Mouse (Mus musculus) liver, postnatal 0 days (tissue): ENCODE data around the gene Krtap1-4. TPM values are rescaled to one million over a fixed set of nuclear protein-coding genes. Genes with fewer than 3 reads are reported as not detected.
"Not testable (repeated sequence)": the region's sequence is repeated elsewhere in the genome, so short reads cannot be mapped to it uniquely, and the experiment has no call there.

ENCODE experiments used
- ATAC-seq: fragments of 200-750 bp; cut with Nextera tagmentation; 2 replicates; pipeline ENCODE4 v1.8.0; 2017; ENCODE audit warnings: mild to moderate bottlenecking, moderate library complexity
- DNase-seq: peaks from one replicate; pipeline ENCODE4 v3.0.0-alpha.2; 2016
- H3K27ac ChIP-seq: fragments of 300-500 bp; sonication (generic); 2 replicates; pipeline ENCODE4 v1.5.1; 2014; ENCODE audit warnings: antibody characterized with exemption, moderate library complexity, mild to moderate bottlenecking, low read depth
- H3K27me3 ChIP-seq: fragments of 300-500 bp; sonication (generic); 2 replicates; pipeline ENCODE4 v1.6.1; 2014; ENCODE audit warnings: low read length, control low read depth, mixed read lengths; ENCODE audit not compliant: insufficient read depth
- H3K36me3 ChIP-seq: fragments of 300-500 bp; sonication (generic); replicated peaks from 2 replicates; pipeline ENCODE4 v1.6.1; 2014; ENCODE audit warnings: mild to moderate bottlenecking, control low read depth, low read length, moderate library complexity, mixed read lengths; ENCODE audit not compliant: insufficient read depth
- H3K4me1 ChIP-seq: fragments of 300-500 bp; sonication (generic); 2 replicates; pipeline ENCODE4 v1.6.1; 2014; ENCODE audit warnings: antibody characterized with exemption, mild to moderate bottlenecking, control low read depth; ENCODE audit not compliant: insufficient read depth
- H3K4me2 ChIP-seq: fragments of 300-500 bp; sonication (generic); 2 replicates; pipeline ENCODE4 v1.6.1; 2014; ENCODE audit warnings: low read depth, mild to moderate bottlenecking, low read length, moderate library complexity, mixed read lengths
- H3K4me3 ChIP-seq: fragments of 300-500 bp; sonication (generic); 2 replicates; pipeline ENCODE4 v1.5.1; 2014; ENCODE audit warnings: low read depth, low read length
- H3K9ac ChIP-seq: fragments of 300-500 bp; sonication (generic); replicated peaks from 2 replicates; pipeline ENCODE4 v1.6.1; 2014; ENCODE audit warnings: mild to moderate bottlenecking, moderate library complexity
- H3K9me3 ChIP-seq: fragments of 300-500 bp; sonication (generic); 2 replicates; pipeline ENCODE4 v1.6.1; 2016; ENCODE audit warnings: mild to moderate bottlenecking, control low read depth, low read length, mixed read lengths
- CTCF ChIP-seq: sonication (generic); IDR thresholded peaks from 2 replicates; pipeline ENCODE4 v1.5.1; 2016; ENCODE audit warnings: antibody characterized with exemption, low read depth
- EP300 ChIP-seq: IDR thresholded peaks from 2 replicates; pipeline ENCODE4 v1.6.1; 2016; ENCODE audit warnings: antibody characterized with exemption, low read depth, mild to moderate bottlenecking
- WGBS: fragments of 180-500 bp; shearing (Covaris S2); extraction: QIAGEN DNeasy Blood & Tissue Kit; methylation state at CpG from one replicate; pipeline ENCODE4 v1.1.7; 2014; ENCODE audit not compliant: insufficient replicate concordance; 5-methylcytosine and 5-hydroxymethylcytosine counted together
- polyA plus RNA-seq: library from polyadenylated mRNA; unstranded; fragments of >200 nt; fragmentation: Nextera tagmentation; extraction: Ambion mirVana; gene quantifications from 2 replicates; pipeline ENCODE4 v1.2.1, GENCODE M21; 2015

Krtap1-4 gene
- polyA plus RNA-seq = not detected in 2 replicates

DNA sequence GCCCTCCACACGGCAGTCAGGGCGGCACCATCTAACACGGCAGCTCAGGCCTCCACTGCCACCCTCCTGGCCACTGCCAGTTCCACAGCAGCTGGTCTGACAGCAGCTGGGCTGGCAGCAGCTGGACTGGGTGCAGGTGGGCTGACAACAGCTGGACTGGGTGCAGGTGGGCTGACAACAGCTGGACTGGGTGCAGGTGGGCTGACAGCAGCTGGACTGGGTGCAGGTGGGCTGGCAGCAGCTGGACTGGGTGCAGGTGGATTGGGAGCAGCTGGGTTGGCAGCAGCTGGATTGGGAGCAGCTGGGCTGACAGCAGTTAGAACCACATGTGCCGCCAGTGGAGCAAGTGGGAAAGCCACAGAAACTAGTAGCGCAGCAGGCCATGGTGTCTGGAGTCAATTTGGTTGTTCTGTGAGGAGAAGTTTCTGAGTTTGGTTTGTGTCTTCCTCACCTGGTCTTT lies at the start of gene Krtap1-4:
Gene Krtap1-4, minus strand, starts transcription at position 410 of the 460 bp plus-strand sequence.
- no peak within 1 kb of the TSS for H3K4me2 ChIP-seq
- TF ChIP-seq CTCF (no peak), EP300 (no peak)
- no peak within 1 kb of the TSS for H3K4me3 ChIP-seq
- 84% methylated on average over 5 of the region's 5 CpGs for WGBS
- DNase-seq (no peak), ATAC-seq (no peak)
- H3K4me1 ChIP-seq = no peaks in the 10 kb centered on the region
- no peak within 1 kb of the TSS for H3K9ac ChIP-seq
- H3K27me3 ChIP-seq = no peaks in the 10 kb centered on the region
- H3K9me3 ChIP-seq = no peaks in the 10 kb centered on the region
- H3K36me3 ChIP-seq = no peaks in the 10 kb centered on the region
- no peak within 1 kb of the TSS for H3K27ac ChIP-seq

DNA sequence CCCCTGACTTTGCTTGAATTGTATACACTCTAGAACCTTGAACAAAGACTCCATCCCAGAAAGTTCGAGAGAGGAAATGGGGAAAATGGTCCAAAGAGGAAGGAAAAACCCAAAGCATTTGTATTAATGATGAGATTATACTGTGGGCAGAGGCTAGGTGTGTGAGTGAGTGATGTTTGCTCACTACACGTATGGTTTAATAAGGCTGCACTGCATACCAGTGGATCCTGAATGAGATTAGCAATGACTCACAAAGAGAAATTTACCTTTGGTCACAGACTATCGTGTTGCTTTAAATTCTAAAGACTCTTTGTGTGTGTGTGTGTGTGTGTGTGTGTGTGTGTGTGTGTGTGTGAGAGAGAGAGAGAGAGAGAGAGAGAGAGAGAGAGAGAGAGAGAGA lies 47.4 kb upstream of the Krtap1-4 start:
- 63% methylated on average over 3 of the region's 3 CpGs for WGBS
- no peak for ATAC-seq
- TF ChIP-seq EP300 (no peak), CTCF (no peak)

DNA sequence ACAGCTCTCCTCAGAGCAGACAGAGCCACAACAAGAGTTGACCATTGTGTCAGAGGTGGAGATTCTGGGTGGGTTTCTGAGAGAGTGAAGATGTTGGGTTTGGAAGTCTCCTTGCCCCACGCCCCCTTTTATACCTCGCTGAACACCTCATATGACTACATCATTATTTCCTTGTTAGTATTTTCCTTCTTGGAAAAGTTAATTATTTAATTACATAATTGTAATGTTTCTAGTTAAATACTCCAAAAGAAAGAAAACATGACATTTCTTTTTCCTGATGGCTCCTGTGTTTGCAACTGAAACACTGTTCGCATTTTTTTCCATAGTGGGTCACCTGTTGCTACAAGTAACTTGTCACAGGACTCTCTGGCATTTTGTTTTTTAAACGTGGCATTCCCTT lies 44.7 kb upstream of the Krtap1-4 start, which contains the start of gene Krtap4-1:
Gene Krtap4-1, minus strand, starts transcription at position 101 of the 400 bp plus-strand sequence.
- TF ChIP-seq EP300 (no peak), CTCF (no peak)
- 70% methylated on average over 4 of the region's 4 CpGs for WGBS
- no peaks in the 10 kb centered on the region for H3K36me3 ChIP-seq

More for the DNA sequence above, 47.4 kb upstream of the Krtap1-4 start:
- no peak overlapping the region for H3K9ac ChIP-seq
- no peaks in the 10 kb centered on the region for H3K9me3 ChIP-seq
- no peaks in the 10 kb centered on the region for H3K4me1 ChIP-seq
- no peak for DNase-seq
- no peak overlapping the region for H3K4me2 ChIP-seq
- no peaks in the 10 kb centered on the region for H3K27me3 ChIP-seq
- no peaks in the 10 kb centered on the region for H3K36me3 ChIP-seq
- H3K4me3 ChIP-seq = no peak overlapping the region
- no peak overlapping the region for H3K27ac ChIP-seq

DNA sequence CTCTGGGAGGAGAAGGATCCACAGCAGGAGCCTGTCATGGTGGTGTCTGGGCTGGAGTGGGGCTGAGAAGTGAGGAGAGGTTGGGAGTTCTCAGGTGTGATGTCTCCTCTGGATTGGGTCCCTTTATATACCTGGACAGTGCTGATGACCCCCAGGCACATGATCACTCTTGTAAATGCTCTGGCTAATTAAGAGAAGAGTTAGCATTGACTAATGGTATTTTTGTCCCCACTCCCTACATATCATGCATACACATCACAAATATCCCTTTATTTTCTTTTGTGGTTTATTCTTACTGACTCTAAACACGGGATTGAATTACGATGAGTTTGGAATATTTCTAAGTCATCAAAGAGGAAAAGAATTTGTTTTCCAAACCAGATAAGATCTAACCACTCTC lies 36.9 kb upstream of the Krtap1-4 start, which contains the start of gene Gm11562:
Gene Gm11562, minus strand, starts transcription at position 101 of the 400 bp plus-strand sequence.
- H3K9me3 ChIP-seq = no peaks in the 10 kb centered on the region
- no peak for DNase-seq
- no peaks in the 10 kb centered on the region for H3K36me3 ChIP-seq
- no peak within 1 kb of the TSS for H3K4me3 ChIP-seq
- TF ChIP-seq EP300 (no peak), CTCF (no peak)
- H3K27ac ChIP-seq = no peak within 1 kb of the TSS
- H3K4me1 ChIP-seq = no peaks in the 10 kb centered on the region
- 71% methylated on average over 2 of the region's 2 CpGs for WGBS
- no peak within 1 kb of the TSS for H3K4me2 ChIP-seq
- no peak within 1 kb of the TSS for H3K9ac ChIP-seq
- ATAC-seq = no peak
- H3K27me3 ChIP-seq = no peaks in the 10 kb centered on the region

More for the DNA sequence above, 44.7 kb upstream of the Krtap1-4 start, which contains the start of gene Krtap4-1:
- DNase-seq = no peak
- no peaks in the 10 kb centered on the region for H3K9me3 ChIP-seq
- no peaks in the 10 kb centered on the region for H3K27me3 ChIP-seq
- no peak within 1 kb of the TSS for H3K4me2 ChIP-seq
- H3K9ac ChIP-seq = no peak within 1 kb of the TSS
- no peak within 1 kb of the TSS for H3K4me3 ChIP-seq
- H3K27ac ChIP-seq = no peak within 1 kb of the TSS
- H3K4me1 ChIP-seq = no peaks in the 10 kb centered on the region
- no peak for ATAC-seq

DNA sequence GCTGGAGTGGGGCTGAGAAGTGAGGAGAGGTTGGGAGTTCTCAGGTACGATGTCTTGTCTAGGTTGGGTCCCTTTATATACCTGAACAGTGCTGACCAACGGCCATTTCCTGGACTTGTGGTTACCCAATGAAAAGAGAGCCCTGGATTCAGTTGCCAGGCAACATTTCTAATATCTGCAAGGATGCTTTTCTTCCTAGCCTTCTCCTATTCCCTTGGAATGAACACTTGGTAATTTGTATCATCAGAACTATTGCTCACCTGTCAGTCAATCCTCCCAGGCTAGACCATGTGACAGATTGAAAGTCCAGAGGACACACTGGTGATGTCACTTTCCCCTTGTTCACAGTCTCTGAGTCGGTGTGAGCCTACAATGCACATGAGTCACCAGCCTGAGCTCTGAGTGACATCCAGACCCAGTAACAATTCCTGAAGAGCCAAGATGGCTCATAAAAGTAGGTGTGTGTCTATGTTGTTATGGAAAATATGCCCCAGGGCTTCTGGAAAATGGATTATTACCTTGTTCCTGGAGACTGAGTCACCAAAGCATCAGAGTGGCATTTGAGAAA lies 31.4 kb upstream of the Krtap1-4 start, which contains the start of gene Krtap2-4:
Gene Krtap2-4, minus strand, starts transcription at position 51 of the 568 bp plus-strand sequence.
- Histone ChIP-seq H3K9ac (no peak within 1 kb of the TSS), H3K27ac (no peak within 1 kb of the TSS), H3K4me2 (no peak within 1 kb of the TSS), H3K36me3 (no peaks in the 10 kb centered on the region), H3K9me3 (no peaks in the 10 kb centered on the region), H3K27me3 (no peaks in the 10 kb centered on the region), H3K4me3 (no peak within 1 kb of the TSS), H3K4me1 (no peaks in the 10 kb centered on the region)
- ATAC-seq = no peak
- 61% methylated on average over 3 of the region's 3 CpGs for WGBS
- TF ChIP-seq CTCF (no peak), EP300 (no peak)
- no peak for DNase-seq

DNA sequence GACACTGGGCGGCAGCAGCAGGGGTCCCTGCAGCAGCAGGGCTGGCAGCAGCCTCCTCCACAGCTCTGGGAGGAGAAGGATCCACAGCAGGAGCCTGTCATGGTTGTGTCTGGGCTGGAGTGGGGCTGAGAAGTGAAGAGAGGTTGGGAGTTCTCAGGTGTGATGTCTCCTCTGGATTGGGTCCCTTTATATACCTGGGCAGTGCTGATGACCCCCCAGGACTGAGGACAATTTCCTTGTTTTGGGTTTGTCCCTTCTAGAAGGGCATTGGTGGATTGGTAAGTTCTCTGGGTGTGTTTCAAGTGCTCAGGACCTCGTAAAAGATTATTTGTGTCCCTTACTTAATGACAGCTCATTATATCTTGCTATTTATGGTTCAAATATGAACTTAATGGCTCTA lies 26.6 kb upstream of the Krtap1-4 start, which contains the start of gene Gm11937:
Gene Gm11937, minus strand, starts transcription at position 101 of the 400 bp plus-strand sequence.
- H3K27me3 ChIP-seq, H3K4me1 ChIP-seq, H3K27ac ChIP-seq, H3K4me2 ChIP-seq, DNase-seq, H3K36me3 ChIP-seq, H3K9me3 ChIP-seq, ATAC-seq, H3K9ac ChIP-seq, H3K4me3 ChIP-seq: not testable (repeated sequence)
- 64% methylated on average over 1 of the region's 2 CpGs for WGBS
